8 mouse cellular contexts compared by ENCODE assay signal in genomic region chr12:54861991-54862605, GRCm38 (mm10). TPM values are rescaled to one million over a fixed set of nuclear protein-coding genes. Genes with fewer than 3 reads are reported as not detected.
DNase-seq lines count a peak whose midpoint lies in the region; TF ChIP-seq lines count a peak whose summit lies in the region.

No protein-coding gene starts in this region.

- DNase-seq in kidney, adult 2 months: peak; percentile 54
- DNase-seq in kidney, adult 11 months: no peak
- no peak for DNase-seq in forebrain, embryonic 10.5 days (ENCODE audit: extremely low spot score, low spot score)
- DNase-seq in heart, postnatal 4 days: peak; percentile 65
- peak; percentile 49 to 78 for DNase-seq in layer of hippocampus, postnatal 14 days (ENCODE audit: low spot score in 2 of 2)
- DNase-seq in lung, postnatal 25 days (ENCODE audit: low spot score): peak; percentile 67
- peak; percentile 58 to 59 for DNase-seq in right cerebral cortex, adult 2 months (ENCODE audit: low spot score in 2 of 2)

- TF ChIP-seq POLR2A in kidney, adult 2 months (IDR thresholded peaks at IDR 0.05; ENCODE audit: low read depth, low read length): no peak
- TF ChIP-seq POLR2A in bone marrow macrophage, adult 2 months (IDR thresholded peaks at IDR 0.05; ENCODE audit: borderline replicate concordance, low read depth, low read length): no peak

- no peaks in the 10 kb centered on the region for H3K27me3 ChIP-seq in kidney, adult 2 months (replicated peaks; ENCODE audit: control insufficient read depth, insufficient read depth, low read length)
- no peaks in the 10 kb centered on the region for H3K27me3 ChIP-seq in forebrain, embryonic 10.5 days (ENCODE audit: poor library complexity, severe bottlenecking)

- H3K9me3 ChIP-seq in forebrain, embryonic 10.5 days: no peaks in the 10 kb centered on the region

- H3K4me3 ChIP-seq in kidney, adult 2 months (ENCODE audit: insufficient read depth, low read depth, low read length): peak overlapping the region; percentile 80
- H3K4me3 ChIP-seq in bone marrow macrophage, adult 2 months (ENCODE audit: insufficient read depth, low read length): peak overlapping the region; percentile 78
- peak overlapping the region; percentile 86 for H3K4me3 ChIP-seq in forebrain, embryonic 10.5 days

- H3K4me1 ChIP-seq in kidney, adult 2 months (ENCODE audit: control insufficient read depth, insufficient read depth, low read length): no peaks in the 10 kb centered on the region; the same call in 1 of the 2 replicates
- peaks cover 3% of the 10 kb centered on the region for H3K4me1 ChIP-seq in bone marrow macrophage, adult 2 months (ENCODE audit: control insufficient read depth, insufficient read depth, low read length)
- H3K4me1 ChIP-seq in forebrain, embryonic 10.5 days: peaks cover 22% of the 10 kb centered on the region

- peak overlapping the region; percentile 78 for H3K27ac ChIP-seq in kidney, adult 2 months (ENCODE audit: insufficient read depth, low read depth, low read length)
- peak overlapping the region; percentile 72 for H3K27ac ChIP-seq in bone marrow macrophage, adult 2 months (ENCODE audit: insufficient read depth, low read depth, low read length)
- peak overlapping the region; percentile 99 for H3K27ac ChIP-seq in forebrain, embryonic 10.5 days

- H3K36me3 ChIP-seq in kidney, adult 2 months (ENCODE audit: control insufficient read depth, insufficient read depth, low read length): no peaks in the 10 kb centered on the region; the same call in 1 of the 2 replicates
- H3K36me3 ChIP-seq in forebrain, embryonic 10.5 days (replicated peaks): peaks cover 40% of the 10 kb centered on the region

- WGBS in kidney, adult 2 months: under 1% methylated on average over 36 of the region's 36 CpGs
- under 1% methylated on average over 36 of the region's 36 CpGs for WGBS in forebrain, embryonic 10.5 days

- TF ChIP-seq CTCF in kidney, adult 2 months (conservative IDR thresholded peaks at IDR 0.05; ENCODE audit: insufficient read depth, insufficient read length, low read depth, low read length): no peak
- TF ChIP-seq CTCF in bone marrow macrophage, adult 2 months (IDR thresholded peaks at IDR 0.05; ENCODE audit: low read depth, low read length): no peak

RNA-seq across cellular contexts. Expression of gene Cfl2, which starts 0.6 kb away (rescaled TPM):
- 18.4 and 39.0 TPM in 2 replicates for polyA plus RNA-seq in kidney, adult 2 months (2012; rRNA removed)
- 24.3 and 33.5 TPM in 2 replicates for polyA plus RNA-seq in bone marrow macrophage, adult 2 months (2012; ENCODE audit: insufficient read depth, insufficient read length, missing spikeins)
- polyA plus RNA-seq in forebrain, embryonic 10.5 days (2016; fragmentation: Nextera tagmentation; extraction: Ambion mirVana): 198 and 200 TPM in 2 replicates
- total RNA-seq in heart, postnatal 4 days (2021): 100 to 1,000 TPM; 509 to 516 TPM
- 100 to 1,000 TPM; 140 to 142 TPM for total RNA-seq in layer of hippocampus, postnatal 14 days (2021)

Comparison
In these comparisons a context has a peak if more than half of its experiments do, and no peak if none do; other contexts are left out.
1. DNase-seq: peak in kidney, adult 2 months (single experiment), heart, postnatal 4 days (single experiment), layer of hippocampus, postnatal 14 days (2 of 2), lung, postnatal 25 days (single experiment) and right cerebral cortex, adult 2 months (2 of 2); none in kidney, adult 11 months (single experiment) and forebrain, embryonic 10.5 days (single experiment).
2. Peak in every context shown above with its lines, with median percentiles within 50 percentile points of each other: H3K27ac ChIP-seq and H3K4me3 ChIP-seq.